Mouse (Mus musculus): ENCODE results near the gene Mrpl34. TPM values are rescaled to one million over a fixed set of nuclear protein-coding genes. Genes with fewer than 3 reads are reported as not detected.

The Mrpl34 gene
- polyA plus RNA-seq, 1 experiment from 2014 or later: 199 TPM

DNA sequence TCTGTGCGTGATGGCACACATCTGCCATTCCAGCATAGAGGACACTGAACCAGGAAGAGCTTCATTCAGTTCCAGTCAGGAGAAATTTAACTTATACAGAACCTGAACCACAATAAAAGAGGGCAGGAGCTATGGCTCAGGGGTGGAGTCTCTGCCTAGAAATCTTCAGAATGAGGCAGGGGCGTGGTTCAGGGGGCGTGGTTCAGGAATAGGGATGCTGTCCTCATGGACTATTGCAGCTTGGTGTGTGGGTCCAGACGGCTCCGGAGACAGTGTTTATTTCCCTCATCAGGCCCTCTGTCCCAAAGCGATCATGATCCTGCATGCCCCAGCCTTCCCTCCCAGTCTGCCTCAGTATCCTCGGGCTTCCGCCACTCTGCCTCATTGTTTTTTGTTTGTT, 10.1 kb upstream of the Mrpl34 start:
- Histone ChIP-seq H3K36me3 (ENCODE audit: control insufficient read depth, insufficient read depth, low read length) (peaks cover 37% of the 10 kb centered on the region), H3K4me2 (ENCODE audit: low read length) (no peak overlapping the region), H3K4me3 (replicated peaks; ENCODE audit: low read depth, low read length) (no peak overlapping the region), H3K27me3 (ENCODE audit: control insufficient read depth, insufficient read depth, low read length) (no peaks in the 10 kb centered on the region), H3K4me1 (ENCODE audit: control insufficient read depth, insufficient read depth, low read length) (no peaks in the 10 kb centered on the region), H3K9ac (replicated peaks; ENCODE audit: low read length) (no peak overlapping the region), H3K27ac (replicated peaks; ENCODE audit: low read depth, low read length) (no peak overlapping the region), H3K9me3 (ENCODE audit: control insufficient read depth, low read length) (no peaks in the 10 kb centered on the region)
- ATAC-seq (ENCODE audit: low FRiP score, low TSS enrichment): no peak
- 83% methylated on average over 8 of the region's 8 CpGs for WGBS
- DNase-seq: no peak

DNA sequence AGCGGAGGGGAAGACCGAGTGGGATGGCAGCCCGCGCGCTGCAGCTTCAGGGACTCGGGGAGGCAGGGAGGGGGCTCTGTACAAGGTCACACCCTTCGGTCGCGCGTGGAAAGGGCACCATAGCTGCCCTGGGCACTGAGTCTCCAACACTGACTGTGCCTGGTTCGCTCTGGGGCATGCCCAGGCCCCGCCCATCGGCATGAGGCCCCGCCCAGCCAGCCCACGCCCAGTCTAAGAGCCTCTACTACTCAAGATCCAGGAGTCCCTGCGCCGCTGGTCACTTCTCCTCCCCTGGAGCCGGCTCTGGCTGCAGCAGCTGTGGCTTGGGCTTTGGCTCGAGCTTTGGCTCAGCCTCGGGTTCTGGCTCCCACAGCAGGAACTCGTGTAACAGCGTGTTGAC, 7.9 kb upstream of the Mrpl34 start:
- Histone ChIP-seq H3K4me1 (ENCODE audit: control insufficient read depth, insufficient read depth, low read length) (peaks cover 5% of the 10 kb centered on the region; the same call in 1 of the 2 replicates), H3K27me3 (ENCODE audit: control insufficient read depth, insufficient read depth, low read length) (no peaks in the 10 kb centered on the region), H3K36me3 (ENCODE audit: control insufficient read depth, insufficient read depth, low read length) (peaks cover 53% of the 10 kb centered on the region), H3K4me2 (ENCODE audit: low read length) (no peak overlapping the region), H3K9ac (replicated peaks; ENCODE audit: low read length) (no peak overlapping the region), H3K9me3 (ENCODE audit: control insufficient read depth, low read length) (no peaks in the 10 kb centered on the region), H3K27ac (replicated peaks; ENCODE audit: low read depth, low read length) (no peak overlapping the region), H3K4me3 (replicated peaks; ENCODE audit: low read depth, low read length) (no peak overlapping the region)
- ATAC-seq (ENCODE audit: low FRiP score, low TSS enrichment) (no peak), DNase-seq (no peak)
- WGBS: 39% methylated on average over 22 of the region's 22 CpGs

DNA sequence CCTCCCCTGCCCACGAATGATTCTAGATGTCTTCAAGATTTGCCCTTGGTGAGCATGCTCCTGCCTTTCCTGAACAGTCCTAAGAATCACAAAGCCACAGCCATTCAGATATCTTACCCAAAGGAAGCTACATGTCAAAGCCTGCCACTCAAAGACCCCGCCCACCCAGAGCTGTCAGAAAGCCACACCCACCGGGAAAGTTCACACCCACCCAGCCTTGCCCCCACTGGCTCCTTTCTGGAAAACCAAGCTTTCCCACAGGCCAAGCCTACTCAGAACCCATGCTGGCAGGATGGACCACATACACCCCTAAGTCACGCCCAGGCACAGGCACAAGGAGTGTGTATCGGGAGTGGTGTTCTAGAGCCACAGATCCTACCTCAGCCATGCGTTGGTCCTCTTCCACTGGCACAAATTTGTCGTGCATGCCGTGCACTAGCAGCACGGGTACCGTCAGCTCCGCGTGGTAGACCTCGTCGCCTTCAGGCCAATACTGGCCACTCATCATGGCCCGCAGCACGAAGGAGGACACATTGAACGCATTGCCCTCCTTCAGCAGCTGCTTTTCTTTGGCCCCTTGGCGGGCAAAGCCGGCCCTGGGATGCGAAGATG, 7.0 kb upstream of the Mrpl34 start:
- no peak for ATAC-seq (ENCODE audit: low FRiP score, low TSS enrichment)
- H3K4me2 ChIP-seq (ENCODE audit: low read length): no peak overlapping the region
- no peaks in the 10 kb centered on the region for H3K9me3 ChIP-seq (ENCODE audit: control insufficient read depth, low read length)
- peaks cover 53% of the 10 kb centered on the region for H3K36me3 ChIP-seq (ENCODE audit: control insufficient read depth, insufficient read depth, low read length)
- H3K27ac ChIP-seq (replicated peaks; ENCODE audit: low read depth, low read length): no peak overlapping the region
- H3K9ac ChIP-seq (replicated peaks; ENCODE audit: low read length): no peak overlapping the region
- no peaks in the 10 kb centered on the region for H3K27me3 ChIP-seq (ENCODE audit: control insufficient read depth, insufficient read depth, low read length)
- no peak overlapping the region for H3K4me3 ChIP-seq (replicated peaks; ENCODE audit: low read depth, low read length)
- DNase-seq: no peak
- 87% methylated on average over 20 of the region's 20 CpGs for WGBS
- peaks cover 14% of the 10 kb centered on the region for H3K4me1 ChIP-seq (ENCODE audit: control insufficient read depth, insufficient read depth, low read length)

DNA sequence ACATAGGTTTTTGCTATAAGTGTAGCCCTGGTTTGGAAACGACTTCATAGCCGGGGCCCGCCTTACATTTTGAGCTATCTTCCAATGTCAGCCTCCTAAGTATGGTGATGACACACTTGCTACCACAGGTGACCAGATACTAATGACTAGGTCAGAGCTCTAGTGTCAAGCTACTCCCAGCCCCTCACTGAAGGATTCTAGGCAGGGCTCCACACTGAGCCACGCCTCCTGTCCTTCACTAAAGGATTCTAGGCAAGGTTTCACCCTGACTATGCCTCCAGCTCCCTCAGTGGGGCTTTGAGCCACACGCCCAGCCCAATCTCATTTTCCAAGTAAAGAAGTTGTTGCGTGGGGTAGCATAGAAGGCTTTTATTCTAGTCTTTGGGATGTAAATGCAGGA, 4.0 kb upstream of the Mrpl34 start:
- peaks cover 53% of the 10 kb centered on the region for H3K36me3 ChIP-seq (ENCODE audit: control insufficient read depth, insufficient read depth, low read length)
- 91% methylated on average over 6 of the region's 6 CpGs for WGBS

DNA sequence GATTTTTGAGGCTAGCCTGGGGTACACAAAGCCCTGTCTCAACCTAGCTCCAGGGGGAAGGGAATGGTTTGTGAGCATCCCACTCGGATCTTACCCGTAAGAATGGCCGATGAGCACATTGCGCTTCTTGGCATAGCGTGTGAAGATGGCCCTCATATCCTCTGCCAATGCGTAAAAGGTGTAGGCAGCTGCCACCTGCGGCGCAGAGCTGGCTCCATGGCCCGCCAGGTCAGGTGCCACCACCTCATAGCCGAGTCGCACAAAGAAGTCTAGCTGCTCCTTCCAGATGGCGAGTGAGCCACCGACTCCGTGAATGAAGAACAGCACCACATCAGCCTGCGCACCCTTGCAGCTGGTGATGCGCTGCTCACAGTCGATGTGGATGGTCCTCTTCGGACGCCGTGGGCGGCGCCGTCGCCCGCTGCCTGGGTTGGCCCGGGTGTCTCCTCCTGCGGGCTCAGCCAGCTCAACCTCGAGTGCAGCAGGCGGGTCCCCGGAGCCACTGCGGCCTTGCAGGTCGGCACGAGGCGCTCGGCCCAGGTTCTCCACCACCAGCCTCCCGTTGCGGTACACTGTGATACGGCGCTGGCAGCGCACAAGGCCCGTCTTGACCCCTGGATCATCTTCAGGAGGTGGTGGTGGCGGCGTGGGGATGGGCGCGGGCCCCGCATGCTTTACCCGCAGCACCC, 3.5 kb upstream of the Mrpl34 start:
- no peak for ATAC-seq (ENCODE audit: low FRiP score, low TSS enrichment)
- 84% methylated on average over 47 of the region's 47 CpGs for WGBS
- H3K4me1 ChIP-seq (ENCODE audit: control insufficient read depth, insufficient read depth, low read length): peaks cover 33% of the 10 kb centered on the region
- H3K9ac ChIP-seq (replicated peaks; ENCODE audit: low read length): no peak overlapping the region; the same call in 1 of the 2 replicates
- no peaks in the 10 kb centered on the region for H3K9me3 ChIP-seq (ENCODE audit: control insufficient read depth, low read length)
- DNase-seq: no peak
- H3K36me3 ChIP-seq (ENCODE audit: control insufficient read depth, insufficient read depth, low read length): peaks cover 49% of the 10 kb centered on the region
- no peak overlapping the region for H3K27ac ChIP-seq (replicated peaks; ENCODE audit: low read depth, low read length)
- no peak overlapping the region for H3K4me3 ChIP-seq (replicated peaks; ENCODE audit: low read depth, low read length)
- no peaks in the 10 kb centered on the region for H3K27me3 ChIP-seq (ENCODE audit: control insufficient read depth, insufficient read depth, low read length)
- H3K4me2 ChIP-seq (ENCODE audit: low read length): peak overlapping the region; percentile 19

More for the DNA sequence above, 4.0 kb upstream of the Mrpl34 start:
- Histone ChIP-seq H3K4me1 (ENCODE audit: control insufficient read depth, insufficient read depth, low read length) (peaks cover 28% of the 10 kb centered on the region), H3K9ac (replicated peaks; ENCODE audit: low read length) (no peak overlapping the region; the same call in 1 of the 2 replicates), H3K4me3 (replicated peaks; ENCODE audit: low read depth, low read length) (no peak overlapping the region), H3K27me3 (ENCODE audit: control insufficient read depth, insufficient read depth, low read length) (no peaks in the 10 kb centered on the region), H3K4me2 (ENCODE audit: low read length) (no peak overlapping the region), H3K27ac (replicated peaks; ENCODE audit: low read depth, low read length) (no peak overlapping the region), H3K9me3 (ENCODE audit: control insufficient read depth, low read length) (no peaks in the 10 kb centered on the region)
- DNase-seq: no peak
- ATAC-seq (ENCODE audit: low FRiP score, low TSS enrichment): no peak

DNA sequence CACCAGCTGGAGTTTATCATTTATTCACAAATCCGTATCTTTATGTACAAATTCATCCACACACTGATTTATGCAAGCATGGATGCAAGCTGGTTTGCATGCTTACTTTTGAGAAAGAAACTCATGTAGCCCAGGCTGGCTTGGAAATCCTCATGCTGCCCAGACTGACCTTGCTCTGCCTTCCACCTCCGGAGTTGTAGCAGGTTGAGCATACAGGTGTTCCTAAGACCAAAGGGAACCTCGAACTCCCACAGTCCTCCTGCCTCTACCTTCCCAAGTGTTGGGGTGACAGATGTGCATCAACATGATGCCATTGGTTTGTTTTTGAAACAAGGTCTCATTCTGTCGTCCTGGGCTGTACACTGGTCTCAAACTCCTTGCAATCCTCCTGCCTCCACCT, 2.6 kb upstream of the Mrpl34 start:
- ATAC-seq (ENCODE audit: low FRiP score, low TSS enrichment): no peak
- Histone ChIP-seq H3K4me3 (replicated peaks; ENCODE audit: low read depth, low read length) (peak overlapping the region; percentile 87), H3K27me3 (ENCODE audit: control insufficient read depth, insufficient read depth, low read length) (no peaks in the 10 kb centered on the region), H3K9me3 (ENCODE audit: control insufficient read depth, low read length) (no peaks in the 10 kb centered on the region), H3K9ac (replicated peaks; ENCODE audit: low read length) (peak overlapping the region; percentile 89), H3K36me3 (ENCODE audit: control insufficient read depth, insufficient read depth, low read length) (peaks cover 43% of the 10 kb centered on the region), H3K4me2 (ENCODE audit: low read length) (peak overlapping the region; percentile 89), H3K4me1 (ENCODE audit: control insufficient read depth, insufficient read depth, low read length) (peaks cover 33% of the 10 kb centered on the region), H3K27ac (replicated peaks; ENCODE audit: low read depth, low read length) (no peak overlapping the region; the same call in 1 of the 2 replicates)
- DNase-seq: no peak
- WGBS: 75% methylated on average over 4 of the region's 4 CpGs

DNA sequence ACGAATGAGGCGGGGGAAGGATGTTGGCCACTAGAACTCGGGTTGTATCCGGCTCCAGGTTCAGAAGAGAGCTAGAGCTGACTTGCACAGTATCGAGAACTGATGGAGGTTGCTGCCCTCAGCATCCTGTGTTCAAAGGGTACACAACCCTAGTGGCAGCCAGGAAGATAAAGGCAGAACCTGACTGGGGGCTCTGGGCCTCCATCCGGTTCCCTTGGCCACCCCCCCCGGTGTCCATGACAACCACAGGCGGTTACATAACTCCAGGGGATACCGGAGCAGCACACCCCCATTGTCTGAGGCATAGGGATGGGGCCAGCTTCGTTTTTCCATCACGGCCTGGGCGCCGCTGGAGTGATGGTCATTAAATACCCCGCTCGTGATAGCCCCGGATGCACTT, 2.0 kb upstream of the Mrpl34 start:
- H3K4me3 ChIP-seq (replicated peaks; ENCODE audit: low read depth, low read length): peak overlapping the region; percentile 87
- peak overlapping the region; percentile 89 for H3K9ac ChIP-seq (replicated peaks; ENCODE audit: low read length)
- ATAC-seq (ENCODE audit: low FRiP score, low TSS enrichment): no peak
- H3K4me2 ChIP-seq (ENCODE audit: low read length): peak overlapping the region; percentile 89
- H3K36me3 ChIP-seq (ENCODE audit: control insufficient read depth, insufficient read depth, low read length): peaks cover 37% of the 10 kb centered on the region
- 3% methylated on average over 16 of the region's 16 CpGs for WGBS
- DNase-seq: peak; percentile 62
- H3K9me3 ChIP-seq (ENCODE audit: control insufficient read depth, low read length): no peaks in the 10 kb centered on the region
- H3K27me3 ChIP-seq (ENCODE audit: control insufficient read depth, insufficient read depth, low read length): no peaks in the 10 kb centered on the region
- peak overlapping the region; percentile 82 for H3K27ac ChIP-seq (replicated peaks; ENCODE audit: low read depth, low read length)
- peaks cover 33% of the 10 kb centered on the region for H3K4me1 ChIP-seq (ENCODE audit: control insufficient read depth, insufficient read depth, low read length)

DNA sequence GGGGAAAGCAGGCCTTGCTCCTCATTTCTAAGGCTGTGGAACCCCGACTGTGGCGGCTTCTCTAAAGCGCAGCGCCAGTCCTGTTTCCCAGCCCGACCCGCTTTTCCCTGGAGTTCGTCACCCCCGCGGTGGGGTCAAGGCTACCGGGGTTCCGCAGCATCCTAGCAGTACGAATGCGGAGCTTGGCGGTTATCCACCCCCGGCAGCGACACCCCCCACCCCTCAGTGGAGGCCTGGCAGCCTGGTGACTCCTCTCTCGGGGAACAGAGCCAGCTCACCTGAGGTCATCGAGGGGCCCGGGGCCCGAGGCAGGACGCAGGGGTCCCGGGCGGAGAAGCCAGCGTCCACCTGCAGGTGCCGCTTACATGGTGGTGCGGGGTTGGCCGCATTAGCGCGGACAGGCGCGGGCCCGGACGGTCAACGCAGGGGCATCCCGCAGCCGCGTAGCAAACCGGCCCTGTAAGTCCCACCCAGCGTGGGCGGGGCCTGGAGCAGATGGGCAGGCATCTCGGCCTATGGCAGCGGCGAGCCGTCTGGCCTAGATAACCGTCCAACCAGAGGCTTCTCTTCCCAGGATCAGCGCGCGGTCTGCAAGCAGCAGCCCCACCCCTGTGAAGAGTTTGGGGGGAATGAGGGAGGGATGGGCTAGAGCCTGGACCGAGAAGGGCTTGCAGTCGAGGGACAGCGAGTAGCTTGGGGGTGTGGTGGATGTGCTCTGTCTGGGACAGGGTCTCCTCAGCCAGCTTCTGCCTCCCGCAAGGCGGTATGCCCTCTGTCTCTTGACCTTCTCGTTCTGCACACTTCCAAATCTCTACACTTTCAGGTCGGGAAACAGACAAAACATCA, 1.3 kb upstream of the Mrpl34 start, which contains the start of gene Abhd8:
TSS of gene Abhd8 (minus strand) at position 468 of the 846 bp plus-strand sequence.
- peaks cover 33% of the 10 kb centered on the region for H3K4me1 ChIP-seq (ENCODE audit: control insufficient read depth, insufficient read depth, low read length)
- H3K9ac ChIP-seq (replicated peaks; ENCODE audit: low read length): peak within 1 kb of the TSS; percentile 89
- peak within 1 kb of the TSS; percentile 82 for H3K27ac ChIP-seq (replicated peaks; ENCODE audit: low read depth, low read length)
- H3K36me3 ChIP-seq (ENCODE audit: control insufficient read depth, insufficient read depth, low read length): peaks cover 31% of the 10 kb centered on the region
- H3K27me3 ChIP-seq (ENCODE audit: control insufficient read depth, insufficient read depth, low read length): no peaks in the 10 kb centered on the region
- H3K4me3 ChIP-seq (replicated peaks; ENCODE audit: low read depth, low read length): peak within 1 kb of the TSS; percentile 87
- no peaks in the 10 kb centered on the region for H3K9me3 ChIP-seq (ENCODE audit: control insufficient read depth, low read length)
- H3K4me2 ChIP-seq (ENCODE audit: low read length): peak within 1 kb of the TSS; percentile 89
- WGBS: under 1% methylated on average over 55 of the region's 55 CpGs
- ATAC-seq (ENCODE audit: low FRiP score, low TSS enrichment) (peak; percentile 81), DNase-seq (peak; percentile 97)
